Mouse (Mus musculus): Measurements from ENCODE around the gene Arhgap1.
"Not testable (repeated sequence)": the region's sequence is repeated elsewhere in the genome, so short reads cannot be mapped to it uniquely, and the experiment has no call there.

The Arhgap1 gene

DNA sequence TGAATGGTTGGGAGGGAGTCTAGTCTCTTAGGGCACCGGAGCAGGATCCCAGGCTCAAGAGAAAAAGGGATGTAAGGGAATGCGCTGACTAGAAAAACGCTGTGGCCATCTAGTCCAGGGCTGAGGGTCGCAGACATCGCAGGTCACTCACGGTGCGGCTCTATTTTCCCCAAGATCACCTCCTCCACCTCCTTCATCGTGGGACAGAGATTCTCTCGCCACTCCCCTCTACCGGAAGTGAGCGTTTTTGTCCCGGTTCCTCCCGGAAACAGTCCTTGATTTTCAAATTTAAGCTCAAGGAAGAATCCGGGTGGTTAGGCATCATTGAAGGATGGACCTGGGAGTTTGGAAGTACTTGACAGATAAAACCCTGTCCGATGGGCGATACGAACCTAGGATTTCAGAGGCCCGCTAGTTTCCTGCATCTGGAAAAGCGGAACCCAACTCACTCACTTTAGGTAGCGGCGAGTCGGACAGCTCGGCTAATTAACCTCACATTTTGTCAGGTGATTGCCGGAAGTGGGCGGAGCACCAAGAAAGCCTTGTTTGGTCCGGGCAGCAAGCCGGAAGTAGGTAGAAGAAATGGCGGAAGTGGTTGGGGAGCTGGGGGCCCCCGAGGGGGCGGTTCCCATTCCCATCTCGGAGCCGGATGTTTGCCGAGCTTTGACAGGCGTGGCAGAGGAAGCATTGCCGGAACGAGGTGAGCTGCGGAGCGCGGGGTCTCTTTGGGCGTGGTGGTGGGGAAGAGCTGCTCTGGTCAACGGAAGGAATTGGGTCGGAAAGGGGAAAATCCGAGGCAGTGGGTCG is at the start of gene Arhgap1, which contains the start of gene Zfp408:
Gene Arhgap1, plus strand, starts transcription at position 308 of the 807 bp plus-strand sequence.
Gene Zfp408, minus strand, starts transcription at position 239 of the 807 bp plus-strand sequence.
- peak; percentile 93 to 96 for DNase-seq (ENCODE audit: low spot score in 2 of 2)

DNA sequence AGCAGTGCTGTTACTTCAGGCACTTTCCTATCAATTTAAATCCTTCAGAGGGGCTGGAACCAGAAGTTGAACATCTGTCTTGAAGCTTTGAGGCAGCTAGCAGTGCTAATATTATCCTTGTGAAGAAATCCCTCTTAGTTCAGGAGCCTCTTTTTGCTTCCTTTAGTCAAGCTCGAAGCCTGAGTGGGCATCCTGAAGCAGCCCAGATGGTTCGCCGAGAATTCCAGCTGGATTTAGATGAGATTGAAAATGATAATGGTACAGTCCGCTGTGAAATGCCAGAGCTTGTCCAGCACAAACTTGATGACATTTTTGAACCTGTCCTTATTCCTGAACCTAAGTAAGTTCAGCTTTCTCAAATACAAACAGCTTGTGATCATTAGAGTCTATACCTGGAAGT is 49.2 kb upstream of the Arhgap1 start:
- no peak for DNase-seq (ENCODE audit: low spot score in 2 of 2)

DNA sequence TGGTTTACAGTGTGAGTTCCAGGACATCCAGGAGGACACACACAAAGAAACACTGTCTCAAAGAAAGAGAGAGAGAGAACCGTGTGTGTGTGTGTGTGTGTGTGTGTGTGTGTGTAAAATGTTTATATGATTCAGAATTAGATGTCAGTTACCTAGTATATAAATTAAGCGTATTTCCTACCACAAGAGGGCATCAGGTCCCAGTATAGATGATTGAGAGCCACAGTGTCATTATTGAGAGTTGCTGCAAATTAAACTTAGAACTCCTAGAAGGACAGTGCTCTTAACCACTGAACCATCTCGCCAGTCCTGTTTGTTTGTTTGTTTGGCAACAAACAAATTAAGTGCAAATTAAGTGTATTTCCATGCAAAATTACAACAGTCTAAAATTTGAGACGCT is 47.3 kb upstream of the Arhgap1 start:
- DNase-seq (ENCODE audit: low spot score in 2 of 2): no peak

DNA sequence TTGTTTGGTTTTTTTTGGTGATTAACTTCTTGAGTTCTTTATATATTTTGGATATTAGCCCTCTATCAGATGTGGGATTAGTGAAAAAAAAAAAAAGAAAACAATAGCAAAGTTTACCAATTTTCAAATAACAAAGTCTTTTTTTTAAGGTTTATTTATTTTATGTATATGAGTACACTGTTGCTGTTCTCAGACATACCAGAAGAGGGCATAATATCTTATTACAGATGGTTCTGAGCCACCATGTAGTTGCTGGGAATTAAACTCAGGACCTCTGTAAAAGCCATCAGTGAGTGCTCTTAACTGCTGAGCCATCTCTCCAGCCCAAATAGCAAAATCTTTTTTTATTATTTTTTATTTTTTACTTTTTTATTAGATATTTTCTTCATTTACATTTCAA is 40.3 kb upstream of the Arhgap1 start:
- not testable (repeated sequence) for DNase-seq (ENCODE audit: low spot score in 2 of 2)

DNA sequence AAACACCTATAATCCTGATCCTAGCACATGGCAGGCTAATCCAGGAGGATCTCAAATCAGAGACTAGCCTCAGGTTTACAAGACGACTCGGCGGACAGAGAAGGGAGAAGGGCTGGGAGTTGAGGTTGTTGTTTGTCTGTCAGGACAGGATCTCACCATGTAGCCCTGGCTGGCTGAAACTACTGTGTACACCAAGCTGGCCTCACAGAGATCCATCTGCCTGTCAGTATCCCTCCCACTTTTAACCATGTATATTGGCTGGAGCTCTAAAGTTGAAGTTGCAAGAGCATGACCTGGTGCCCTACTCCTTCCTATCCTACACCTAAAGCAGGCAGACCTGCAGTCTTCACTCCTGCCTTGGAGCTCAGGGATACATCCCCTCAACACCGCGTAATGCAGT is 27.3 kb upstream of the Arhgap1 start:
- DNase-seq (ENCODE audit: low spot score in 2 of 2): no peak

DNA sequence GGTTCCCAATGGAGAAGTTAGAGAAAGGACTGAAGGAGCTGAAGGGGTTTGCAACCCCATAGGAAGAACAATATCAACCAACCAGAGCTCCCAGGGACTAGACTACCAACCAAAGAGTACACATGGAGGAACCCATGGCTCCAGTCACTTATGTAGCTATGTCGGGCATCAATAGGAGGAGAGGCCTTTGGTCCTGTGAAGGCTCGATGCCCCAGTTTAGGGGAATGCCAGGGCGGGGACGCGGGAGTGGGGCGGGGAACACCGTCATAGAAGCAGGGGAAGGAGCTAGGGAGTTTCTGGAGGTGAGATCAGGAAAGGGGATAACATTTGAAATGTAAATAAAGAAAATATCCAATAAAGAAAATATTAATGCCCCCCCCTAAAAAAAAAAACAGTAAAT is 26.3 kb upstream of the Arhgap1 start:
- not testable (repeated sequence) for DNase-seq (ENCODE audit: low spot score in 2 of 2)

DNA sequence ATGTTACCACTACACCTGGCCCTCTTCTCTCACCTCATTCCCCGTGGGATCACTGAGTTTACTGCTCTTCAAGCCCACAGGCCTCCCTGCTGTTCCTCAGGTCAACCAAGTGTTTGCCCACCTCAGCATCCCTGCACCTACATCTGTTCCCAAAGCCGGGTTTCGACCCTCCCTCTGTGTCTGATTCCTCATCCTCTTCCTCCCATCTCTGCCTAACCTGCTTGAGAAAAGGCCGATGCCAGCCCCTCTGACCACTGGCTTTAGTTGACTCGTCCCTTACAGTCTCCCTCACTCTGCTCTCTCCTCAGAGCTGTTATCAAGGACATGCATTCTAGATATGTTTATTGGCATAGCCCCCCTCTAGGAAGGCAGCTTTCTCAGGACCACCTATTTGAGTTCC is 22.2 kb upstream of the Arhgap1 start:
- DNase-seq (ENCODE audit: low spot score in 2 of 2): no peak

DNA sequence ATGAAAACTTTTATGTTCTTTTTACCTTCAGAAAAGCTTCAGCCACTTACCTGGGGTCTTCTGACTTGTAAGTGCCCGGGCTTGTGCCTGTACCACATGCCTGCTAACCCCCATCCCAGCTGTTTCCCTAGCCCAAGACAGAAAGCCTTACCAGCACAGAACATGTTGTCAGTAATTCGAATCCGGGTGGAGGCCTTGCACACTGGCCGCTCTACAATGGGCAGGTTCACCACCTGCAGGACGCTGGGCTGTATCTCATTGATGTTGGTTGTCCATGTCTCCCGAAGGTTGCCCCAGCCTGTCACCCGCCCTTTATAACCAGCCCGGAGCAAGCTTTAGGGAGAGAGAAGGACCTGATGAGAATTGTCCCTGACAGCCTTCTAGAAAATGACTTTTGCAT is 21.5 kb upstream of the Arhgap1 start:
- DNase-seq (ENCODE audit: low spot score in 2 of 2): no peak

DNA sequence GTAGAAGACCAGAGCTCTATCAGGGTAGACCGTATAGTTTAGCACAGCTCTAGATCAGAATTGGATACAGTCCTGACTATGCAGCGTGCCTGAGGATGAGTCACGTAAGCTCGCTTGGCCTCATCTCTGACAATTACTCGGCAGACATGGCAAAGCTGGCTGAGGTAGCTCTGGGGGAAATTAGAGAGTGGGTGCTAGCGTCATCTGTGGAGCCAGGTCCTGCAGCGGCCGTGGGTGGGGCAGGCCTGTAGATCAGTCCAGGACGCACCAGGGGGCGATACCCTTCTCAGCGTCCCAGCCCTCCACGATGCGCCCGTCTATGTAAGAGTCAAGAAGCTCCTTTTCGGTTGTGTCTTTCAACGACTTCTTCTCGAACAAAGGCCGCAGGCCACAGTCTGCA is 20.0 kb upstream of the Arhgap1 start:
- DNase-seq (ENCODE audit: low spot score in 2 of 2): no peak

DNA sequence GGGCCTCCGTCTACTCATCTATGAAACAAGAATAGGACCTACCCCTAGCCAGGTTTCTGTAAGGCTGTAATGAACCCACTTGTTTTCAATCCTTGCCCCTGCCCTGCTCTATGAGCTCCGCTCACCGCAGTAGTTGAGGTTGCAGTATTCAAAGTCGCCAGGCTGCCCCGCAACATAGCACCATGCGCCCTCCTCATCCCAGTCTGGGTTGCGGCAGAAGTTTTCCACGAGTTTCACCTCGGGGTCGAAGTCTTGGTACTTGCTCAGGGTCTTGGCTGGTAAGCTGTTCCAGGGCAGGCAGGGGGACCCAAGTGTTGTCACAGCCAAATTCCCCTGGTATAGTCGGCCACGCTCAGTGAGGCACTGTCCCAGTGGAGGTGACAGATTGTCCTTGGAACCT is 19.3 kb upstream of the Arhgap1 start:
- DNase-seq (ENCODE audit: low spot score in 2 of 2): no peak

DNA sequence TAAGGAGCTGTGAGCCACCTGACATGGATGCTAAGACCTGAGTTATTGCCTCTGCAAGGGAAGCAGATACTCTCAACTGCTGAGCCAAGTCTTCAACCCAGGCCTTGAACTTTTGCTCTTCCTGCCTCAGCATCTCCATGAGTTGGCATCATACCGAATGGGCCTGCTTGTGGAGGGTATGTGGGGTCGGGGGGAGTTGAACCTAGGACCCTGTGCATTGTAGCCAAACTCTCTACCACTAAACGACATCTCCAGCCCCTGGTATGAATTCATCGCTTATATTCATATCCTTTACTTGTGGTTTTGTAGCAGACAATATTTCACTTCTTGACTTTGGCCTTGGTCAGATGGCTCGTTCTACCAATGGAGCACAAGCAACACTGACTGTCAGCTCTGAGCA is 17.8 kb upstream of the Arhgap1 start:
- DNase-seq (ENCODE audit: low spot score in 2 of 2): no peak

DNA sequence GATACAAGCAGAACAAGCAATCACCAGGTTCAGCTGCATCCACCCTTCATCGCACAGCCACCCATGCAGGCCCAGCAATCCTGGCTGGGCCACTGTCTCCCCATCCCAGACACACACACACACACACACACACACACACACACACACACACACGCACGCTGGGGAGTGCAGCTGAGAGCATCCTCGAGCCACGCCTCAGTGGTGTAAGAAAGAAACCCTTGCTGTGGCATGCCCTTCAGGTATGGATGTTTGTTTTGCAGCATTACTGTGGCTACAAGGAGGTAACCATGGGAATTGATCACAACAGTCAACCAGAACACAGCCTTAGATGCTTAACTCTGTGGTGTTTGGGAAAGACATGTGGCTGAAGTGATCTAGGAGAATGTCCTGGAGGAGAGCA is 17.3 kb upstream of the Arhgap1 start:
- no peak for DNase-seq (ENCODE audit: low spot score in 2 of 2)

DNA sequence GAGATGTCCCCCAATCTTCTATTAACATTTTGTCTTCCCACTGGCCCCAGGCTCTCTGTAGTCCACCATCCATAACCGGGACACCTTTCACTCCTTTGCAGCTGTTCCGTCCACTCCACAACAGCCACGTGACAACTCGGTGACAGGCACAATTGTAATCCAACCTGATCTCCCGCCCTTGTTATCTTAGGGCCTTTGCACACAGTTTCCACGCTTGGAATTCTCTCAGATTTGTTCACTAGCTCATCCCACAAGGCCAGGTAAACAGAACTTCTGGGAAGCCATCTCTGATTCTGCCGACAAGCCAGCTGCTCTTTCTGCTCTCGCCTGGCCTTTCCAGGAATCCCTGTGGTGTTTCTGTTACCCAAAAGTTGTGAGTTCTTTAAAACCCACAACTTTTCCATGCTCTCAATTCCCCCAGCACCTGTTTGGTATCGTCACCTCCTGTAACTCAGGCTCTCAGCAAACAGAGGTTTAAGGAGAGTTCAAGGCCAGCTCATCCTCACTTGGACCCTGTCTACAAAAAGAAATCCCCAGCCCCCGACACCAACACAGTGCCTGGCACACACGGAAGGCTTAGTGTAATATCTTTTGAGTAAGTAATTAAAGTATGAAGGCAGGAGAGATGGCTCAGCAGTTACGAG is 16.2 kb upstream of the Arhgap1 start:
- no peak for DNase-seq (ENCODE audit: low spot score in 2 of 2)

DNA sequence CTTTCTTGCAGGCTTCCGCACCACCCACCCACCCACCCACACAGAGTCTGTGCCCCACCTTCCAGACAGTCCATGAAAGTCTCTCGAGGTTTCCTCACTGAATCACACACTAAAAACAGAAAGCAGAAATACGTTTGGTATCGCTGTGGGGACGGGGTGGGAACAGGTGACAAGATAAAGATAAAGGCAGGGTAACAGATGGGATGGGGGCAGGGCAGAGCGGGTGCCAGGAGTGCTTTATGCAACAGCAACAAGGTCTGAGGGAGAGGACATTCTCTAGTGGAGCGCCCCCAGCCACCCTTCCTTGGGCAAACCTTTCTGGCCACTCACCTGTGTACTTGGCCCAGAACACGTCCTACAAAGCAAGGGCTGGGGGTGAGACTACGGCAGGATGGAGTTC is 14.8 kb upstream of the Arhgap1 start:
- DNase-seq (ENCODE audit: low spot score in 2 of 2): no peak

DNA sequence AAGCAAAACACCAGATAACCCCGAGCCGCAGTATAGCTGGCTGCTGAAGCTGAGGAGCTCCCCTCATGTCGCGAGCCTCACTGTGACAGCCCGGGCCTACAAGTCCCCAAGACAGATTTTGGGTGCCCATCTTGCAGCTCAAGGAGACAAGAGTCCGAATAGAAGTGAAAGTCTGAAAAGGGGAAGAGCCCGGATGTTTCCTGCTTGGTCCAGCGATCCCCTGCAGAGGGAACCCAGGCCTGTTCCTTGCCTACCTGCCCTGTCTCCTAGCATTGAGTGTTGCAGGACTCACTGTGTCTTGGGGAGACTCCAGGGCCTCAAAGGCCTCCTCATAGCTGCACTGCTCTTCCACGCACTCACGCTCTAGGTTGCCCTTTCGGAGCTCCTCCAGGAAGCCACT is 14.2 kb upstream of the Arhgap1 start:
- no peak for DNase-seq (ENCODE audit: low spot score in 2 of 2)

DNA sequence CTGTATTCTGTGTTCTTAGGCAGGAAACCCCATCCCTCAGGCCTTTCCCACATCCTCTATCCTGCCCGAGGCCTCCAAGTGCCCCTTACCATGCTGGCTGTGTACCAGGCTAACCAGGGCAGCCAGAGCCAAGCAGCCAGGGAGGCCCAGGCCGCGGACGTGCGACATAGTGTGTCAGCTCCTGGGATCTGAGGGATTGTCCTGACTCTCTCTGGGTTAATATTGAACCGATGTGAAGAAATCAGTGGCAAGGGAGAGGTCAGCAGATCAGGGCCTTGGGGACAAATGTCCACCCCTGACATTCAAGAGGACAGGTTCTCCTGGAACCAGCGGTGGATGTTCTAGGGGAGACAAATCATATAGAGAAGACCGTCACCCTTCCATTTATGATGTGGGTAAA is 13.4 kb upstream of the Arhgap1 start, which contains the start of gene F2:
Gene F2, minus strand, starts transcription at position 186 of the 400 bp plus-strand sequence.
- no peak for DNase-seq (ENCODE audit: low spot score in 2 of 2)

DNA sequence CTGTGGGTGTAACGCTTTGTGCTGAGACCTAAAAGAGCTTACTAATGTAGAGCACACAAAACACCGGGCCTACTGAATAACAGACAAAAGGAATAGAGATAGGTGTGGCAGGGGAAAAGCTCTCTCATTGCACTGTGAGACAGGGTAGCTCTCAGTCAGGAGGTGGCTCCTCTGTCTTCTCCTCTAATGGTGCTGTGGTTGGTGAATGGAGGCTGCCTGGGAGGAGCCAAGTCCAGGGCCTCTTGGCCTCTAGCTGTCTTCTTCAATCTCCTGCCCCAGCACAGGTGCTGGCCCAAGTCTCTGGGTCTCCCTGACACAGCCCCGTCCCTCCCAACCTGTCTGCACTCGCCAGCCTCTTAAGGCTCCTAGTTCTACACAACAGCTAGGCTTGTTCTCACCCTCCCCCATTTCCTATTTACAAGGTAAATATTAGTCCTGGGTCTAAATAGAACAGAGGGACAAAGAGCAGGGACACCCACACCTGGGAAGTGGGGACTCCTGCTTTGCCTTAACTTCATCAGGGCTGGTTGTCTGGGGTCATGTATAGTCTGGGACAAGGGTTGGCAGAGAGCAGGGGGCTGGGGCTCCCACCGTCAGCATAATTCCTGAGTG is 12.8 kb upstream of the Arhgap1 start:
- DNase-seq (ENCODE audit: low spot score in 2 of 2): peak; percentile 45

DNA sequence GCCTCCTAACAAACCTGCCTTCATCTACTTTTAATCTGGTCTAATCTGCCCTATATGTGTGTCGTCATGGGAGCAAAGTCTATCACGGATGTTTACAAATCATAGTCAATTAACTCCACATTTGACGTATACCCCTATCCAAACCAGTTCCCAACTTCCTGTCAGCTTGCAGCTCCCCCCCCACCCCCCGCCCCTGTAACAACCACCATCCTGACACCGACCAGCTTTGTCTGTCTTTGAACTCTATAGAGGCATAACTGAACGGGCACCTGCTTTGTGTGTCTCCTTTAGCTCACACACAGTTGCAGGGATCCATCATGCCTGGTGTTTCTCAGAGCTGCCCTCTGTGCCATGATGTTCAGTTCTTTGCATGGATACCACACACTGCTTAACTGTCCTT is 10.7 kb upstream of the Arhgap1 start:
- DNase-seq (ENCODE audit: low spot score in 2 of 2): no peak

DNA sequence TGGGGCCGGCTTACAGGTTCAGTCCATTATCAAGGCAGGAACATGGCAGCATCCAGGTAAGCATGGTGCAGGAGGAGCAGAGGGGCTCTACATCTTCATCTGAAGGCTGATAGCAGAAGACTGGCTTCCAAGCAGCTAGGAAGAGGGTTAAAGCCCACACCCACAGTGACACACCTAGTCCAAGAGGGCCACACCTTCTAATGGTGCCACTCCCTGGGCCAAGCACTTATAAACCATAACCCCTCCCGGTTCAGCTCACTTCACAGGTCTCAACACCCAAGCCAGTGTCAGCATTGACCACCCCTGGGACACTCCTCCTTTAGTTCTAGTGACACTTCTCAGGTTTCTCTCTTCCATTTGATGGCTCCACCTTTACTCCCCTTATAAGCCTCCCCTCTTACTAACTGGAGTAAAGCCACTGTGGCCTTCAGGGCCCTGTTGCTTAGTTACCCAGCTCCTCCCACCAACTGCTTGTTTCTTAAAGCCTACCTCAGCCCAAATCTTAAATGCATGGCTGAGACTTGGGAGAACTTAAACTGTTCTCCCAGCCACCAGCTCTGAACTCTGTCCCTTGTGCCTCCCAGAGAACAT is 6.7 kb upstream of the Arhgap1 start:
- no peak for DNase-seq (ENCODE audit: low spot score in 2 of 2)

DNA sequence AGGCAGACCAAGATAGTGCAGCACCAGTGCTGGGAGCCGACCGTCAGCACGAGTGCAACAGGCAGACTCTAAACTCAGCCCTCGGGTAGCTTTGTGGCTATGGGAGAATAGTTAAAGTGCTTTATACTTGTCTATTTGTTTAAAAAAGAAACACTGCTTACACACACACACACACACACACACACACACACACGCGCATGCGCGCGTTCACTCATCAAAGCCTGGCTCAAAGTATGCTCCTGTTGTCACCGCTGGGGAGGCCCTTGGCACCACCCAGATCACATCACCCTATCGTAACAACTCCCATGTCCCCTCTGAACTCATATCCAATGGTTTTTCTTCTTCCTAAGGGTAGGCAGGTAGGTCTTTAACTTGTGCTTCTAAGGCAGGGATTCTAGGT is 5.6 kb upstream of the Arhgap1 start:
- no peak for DNase-seq (ENCODE audit: low spot score in 2 of 2)

DNA sequence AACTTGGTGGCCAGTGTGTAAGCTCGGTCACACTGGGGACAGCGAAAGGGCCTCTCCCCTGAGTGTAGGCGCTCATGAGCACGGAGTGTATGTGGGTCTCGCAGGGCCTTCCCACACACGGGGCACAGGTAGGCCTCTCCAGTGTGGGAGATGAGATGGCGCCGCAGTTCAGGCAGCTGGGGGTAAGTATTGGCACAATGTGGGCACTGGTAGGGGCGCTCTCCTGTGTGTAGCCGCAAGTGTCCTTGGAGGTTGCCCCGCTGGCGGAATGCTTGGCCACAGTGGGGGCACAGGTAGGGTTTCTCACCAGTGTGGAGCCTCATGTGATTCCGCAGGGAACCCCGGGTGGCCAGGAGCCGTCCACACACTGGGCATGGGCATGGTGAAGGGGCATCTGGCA is 4.3 kb upstream of the Arhgap1 start:
- DNase-seq (ENCODE audit: low spot score in 2 of 2): no peak

DNA sequence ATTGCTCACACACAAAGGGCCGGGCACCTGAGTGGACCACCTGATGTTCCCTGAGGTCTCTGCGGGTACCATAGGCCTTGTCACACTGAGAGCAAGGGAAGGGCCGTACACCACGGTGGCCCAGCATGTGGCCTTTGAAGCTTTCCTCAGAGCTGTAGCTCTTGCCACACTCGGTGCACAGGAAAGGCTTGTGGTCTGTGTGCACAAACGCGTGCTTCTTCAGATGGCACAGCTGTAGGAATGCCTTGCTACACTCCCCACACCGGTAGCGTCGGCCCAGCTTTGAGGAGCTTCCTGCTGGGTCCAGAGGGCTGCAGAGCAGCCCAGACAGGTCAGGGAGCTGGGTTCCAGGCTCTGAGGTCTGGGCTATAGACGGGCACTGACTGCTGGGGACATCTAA is 3.8 kb upstream of the Arhgap1 start:
- no peak for DNase-seq (ENCODE audit: low spot score in 2 of 2)

DNA sequence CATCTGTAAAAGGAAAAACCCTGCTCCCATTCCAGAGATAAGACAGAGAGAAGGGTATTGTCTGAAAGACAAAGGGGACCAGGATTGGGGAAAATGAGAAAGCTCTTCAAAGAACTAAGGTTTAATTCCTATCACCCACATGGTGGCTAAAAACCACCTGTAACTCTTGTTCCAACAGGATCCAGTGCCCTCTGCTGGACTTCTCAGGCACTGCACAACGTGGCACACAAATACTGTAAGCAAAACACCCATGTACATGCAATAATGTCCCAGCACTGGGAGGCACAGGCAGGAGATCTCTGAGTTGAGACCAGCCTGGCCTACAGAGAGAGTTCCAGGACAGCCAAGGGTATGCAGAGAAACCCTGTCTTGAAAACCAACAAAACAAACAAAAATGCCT is 2.9 kb upstream of the Arhgap1 start:
- DNase-seq (ENCODE audit: low spot score in 2 of 2): no peak
